Mouse (Mus musculus) CH12.LX (cell line): ENCODE data around the gene Micu1. TPM values are rescaled to one million over a fixed set of nuclear protein-coding genes. Genes with fewer than 3 reads are reported as not detected.

Experiments used
- DNase-seq: peaks from one replicate; pipeline ENCODE4 v3.0.0-alpha.2; 2013; ENCODE audit errors: extremely low read depth
- H3K27ac ChIP-seq: 2 replicates; pipeline ENCODE4 v1.5.1; 2012; ENCODE audit warnings: low read depth, mild to moderate bottlenecking, control low read depth, moderate library complexity; ENCODE audit not compliant: insufficient read depth
- H3K27me3 ChIP-seq: replicated peaks from 2 replicates; pipeline ENCODE3; 2012; ENCODE audit warnings: inconsistent platforms
- H3K36me3 ChIP-seq, 2 experiments: replicated peaks in 1 of 2; 2 replicates each; pipeline versions ENCODE3 to v1.6.1; 2012; ENCODE audit warnings: inconsistent platforms in 1 of 2, low read length in 1 of 2, mild to moderate bottlenecking in 1 of 2, mixed read lengths in 1 of 2, moderate library complexity in 1 of 2; ENCODE audit not compliant: control insufficient read depth in 1 of 2, insufficient read depth in 1 of 2
- H3K4me1 ChIP-seq, 2 experiments: 2 replicates each; pipeline ENCODE4 v1.6.1; 2012; ENCODE audit warnings: inconsistent platforms in 1 of 2, moderate library complexity in 1 of 2; ENCODE audit not compliant: insufficient read depth in 2 of 2, control insufficient read depth in 1 of 2
- H3K4me2 ChIP-seq: 2 replicates; pipeline ENCODE4 v1.6.1; 2012; ENCODE audit warnings: low read depth, mild to moderate bottlenecking, control low read depth; ENCODE audit not compliant: poor library complexity, insufficient read depth, severe bottlenecking
- H3K4me3 ChIP-seq, 3 experiments: fragments of 150-350 bp in 1 of 3; sonication (generic) in 1 of 3; replicated peaks in 1 of 3; 2 replicates each; pipeline versions ENCODE3 to v1.5.1; 2011 to 2012; ENCODE audit warnings: low read depth in 2 of 3, low read length in 2 of 3, mild to moderate bottlenecking in 2 of 3, moderate library complexity in 2 of 3, control low read depth in 1 of 3, improper control_type of control experiment in 1 of 3, inconsistent platforms in 1 of 3, mixed read lengths in 1 of 3; ENCODE audit not compliant: poor library complexity in 1 of 3
- H3K79me2 ChIP-seq: replicated peaks from 2 replicates; pipeline ENCODE4 v1.6.1; 2012; ENCODE audit warnings: mild to moderate bottlenecking, moderate library complexity; ENCODE audit not compliant: control insufficient read depth, poor library complexity, insufficient read depth, severe bottlenecking; ENCODE audit errors: extremely low read depth
- H3K9ac ChIP-seq: 2 replicates; pipeline ENCODE4 v1.6.1; 2012; ENCODE audit warnings: low read depth, mild to moderate bottlenecking, control low read depth, moderate library complexity; ENCODE audit not compliant: insufficient read depth
- H3K9me3 ChIP-seq: replicated peaks from 2 replicates; pipeline ENCODE3; 2012; ENCODE audit warnings: low read length, inconsistent platforms, mixed read lengths
- BHLHE40 ChIP-seq: IDR thresholded peaks from 2 replicates; pipeline ENCODE4 v1.6.1; 2011; ENCODE audit warnings: mild to moderate bottlenecking, low read depth, low read length, improper control_type of control experiment
- CHD1 ChIP-seq: IDR thresholded peaks from 2 replicates; pipeline ENCODE4 v1.6.1; 2012; ENCODE audit warnings: low read depth, low read length, improper control_type of control experiment, inconsistent platforms
- CTCF ChIP-seq, 2 experiments: IDR thresholded peaks in 1 of 2; conservative IDR thresholded peaks in 1 of 2; 2 replicates each; pipeline ENCODE4 v1.5.1; 2011 to 2012; ENCODE audit warnings: low read depth in 2 of 2, low read length in 2 of 2, improper control_type of control experiment in 1 of 2, inconsistent platforms in 1 of 2, mild to moderate bottlenecking in 1 of 2, moderate library complexity in 1 of 2
- E2F4 ChIP-seq: IDR thresholded peaks from 2 replicates; pipeline ENCODE4 v1.6.1; 2011; ENCODE audit warnings: low read depth, low read length, improper control_type of control experiment; ENCODE audit not compliant: insufficient replicate concordance
- EP300 ChIP-seq: IDR thresholded peaks from 2 replicates; pipeline ENCODE4 v1.6.1; 2011; ENCODE audit warnings: low read length, improper control_type of control experiment
- IRF4 ChIP-seq: IDR thresholded peaks from 2 replicates; pipeline ENCODE4 v1.6.1; 2014; ENCODE audit warnings: low read depth, mild to moderate bottlenecking, inconsistent platforms, low read length, improper control_type of control experiment
- JUN ChIP-seq: IDR thresholded peaks from 2 replicates; pipeline ENCODE4 v1.6.1; 2011; ENCODE audit warnings: low read depth, mild to moderate bottlenecking, low read length, improper control_type of control experiment, moderate library complexity; ENCODE audit not compliant: insufficient read depth
- JUND ChIP-seq: conservative IDR thresholded peaks from 2 replicates; pipeline ENCODE4 v1.6.1; 2011; ENCODE audit warnings: low read depth, low read length, improper control_type of control experiment
- MAFK ChIP-seq: IDR thresholded peaks from 2 replicates; pipeline ENCODE4 v1.6.1; 2011; ENCODE audit warnings: low read length, improper control_type of control experiment; ENCODE audit not compliant: insufficient replicate concordance
- MAX ChIP-seq: IDR thresholded peaks from 2 replicates; pipeline ENCODE4 v1.6.1; 2011; ENCODE audit warnings: low read length, improper control_type of control experiment
- MEF2A ChIP-seq: IDR thresholded peaks from 2 replicates; pipeline ENCODE4 v1.6.1; 2014; ENCODE audit warnings: low read depth, mild to moderate bottlenecking, inconsistent platforms, low read length, improper control_type of control experiment, borderline replicate concordance
- MXI1 ChIP-seq: IDR thresholded peaks from 2 replicates; pipeline ENCODE4 v1.6.1; 2011; ENCODE audit warnings: mild to moderate bottlenecking, low read depth, low read length, improper control_type of control experiment
- POLR2A ChIP-seq: IDR thresholded peaks from 2 replicates; pipeline ENCODE4 v1.6.1; 2011; ENCODE audit warnings: low read depth, mild to moderate bottlenecking, improper control_type of control experiment, low read length
- RAD21 ChIP-seq: IDR thresholded peaks from 2 replicates; pipeline ENCODE4 v1.6.1; 2011; ENCODE audit warnings: low read depth, mild to moderate bottlenecking, low read length, improper control_type of control experiment, moderate library complexity
- RCOR1 ChIP-seq: conservative IDR thresholded peaks from 2 replicates; pipeline ENCODE4 v1.6.1; 2012; ENCODE audit warnings: low read depth, mild to moderate bottlenecking, inconsistent platforms, low read length, improper control_type of control experiment
- TBP ChIP-seq: conservative IDR thresholded peaks from 2 replicates; pipeline ENCODE4 v1.6.1; 2011; ENCODE audit warnings: low read depth, low read length, improper control_type of control experiment
- TCF12 ChIP-seq: IDR thresholded peaks from 2 replicates; pipeline ENCODE4 v1.6.1; 2014; ENCODE audit warnings: low read depth, mild to moderate bottlenecking, inconsistent platforms, low read length, improper control_type of control experiment
- USF2 ChIP-seq: conservative IDR thresholded peaks from 2 replicates; pipeline ENCODE4 v1.6.1; 2011; ENCODE audit warnings: low read depth, low read length, improper control_type of control experiment
- ZC3H11A ChIP-seq: IDR thresholded peaks from 2 replicates; pipeline ENCODE4 v1.6.1; 2012; ENCODE audit warnings: low read depth, mild to moderate bottlenecking, inconsistent platforms, low read length, improper control_type of control experiment
- ZKSCAN1 ChIP-seq: IDR thresholded peaks from 2 replicates; pipeline ENCODE4 v1.6.1; 2012; ENCODE audit warnings: low read depth, inconsistent platforms, low read length, improper control_type of control experiment, borderline replicate concordance
- ZMIZ1 ChIP-seq: IDR thresholded peaks from 2 replicates; pipeline ENCODE4 v1.6.1; 2012; ENCODE audit warnings: low read depth, mild to moderate bottlenecking, inconsistent platforms, low read length, improper control_type of control experiment
- ZNF384 ChIP-seq: IDR thresholded peaks from 2 replicates; pipeline ENCODE4 v1.6.1; 2012; ENCODE audit warnings: low read depth, low read length, improper control_type of control experiment, inconsistent platforms
- dilution Hi-C: fragments of 300-500 bp; cut with MboI; formaldehyde crosslinking; loops from 2 replicates; pipeline ENCODE4 v1.14.3; 2020; ENCODE audit warnings: low sequenced_read_pairs; ENCODE audit not compliant: extremely low pct_unique_long_range_greater_than_20kb, extremely low pct_ligation_motif_present
- in situ Hi-C: fragments of 300-500 bp; cut with MboI; formaldehyde crosslinking; loops from 3 replicates; pipeline ENCODE4 v1.14.3; 2019; ENCODE audit warnings: low sequenced_read_pairs, low pct_ligation_motif_present, low pct_unique_long_range_greater_than_20kb, mixed read lengths
- polyA plus RNA-seq: library from polyadenylated mRNA; unstranded; fragments of >175 nt; gene quantifications from 2 replicates; pipeline ENCODE4 v1.2.1, GENCODE M21; 2012; ENCODE audit warnings: low read depth; ENCODE audit not compliant: insufficient read length
- total RNA-seq, 2 experiments: library from RNA; depleted of rRNA; stranded (reverse); fragments of 300-350 nt in 1 of 2; fragments of >200 nt in 1 of 2; gene quantifications; 2 replicates each; pipeline ENCODE4 v1.2.3; 2012 to 2014

Micu1 gene
- total and polyA plus RNA-seq, 3 experiments: 23.1 to 37.1 (median 29.3) TPM

DNA sequence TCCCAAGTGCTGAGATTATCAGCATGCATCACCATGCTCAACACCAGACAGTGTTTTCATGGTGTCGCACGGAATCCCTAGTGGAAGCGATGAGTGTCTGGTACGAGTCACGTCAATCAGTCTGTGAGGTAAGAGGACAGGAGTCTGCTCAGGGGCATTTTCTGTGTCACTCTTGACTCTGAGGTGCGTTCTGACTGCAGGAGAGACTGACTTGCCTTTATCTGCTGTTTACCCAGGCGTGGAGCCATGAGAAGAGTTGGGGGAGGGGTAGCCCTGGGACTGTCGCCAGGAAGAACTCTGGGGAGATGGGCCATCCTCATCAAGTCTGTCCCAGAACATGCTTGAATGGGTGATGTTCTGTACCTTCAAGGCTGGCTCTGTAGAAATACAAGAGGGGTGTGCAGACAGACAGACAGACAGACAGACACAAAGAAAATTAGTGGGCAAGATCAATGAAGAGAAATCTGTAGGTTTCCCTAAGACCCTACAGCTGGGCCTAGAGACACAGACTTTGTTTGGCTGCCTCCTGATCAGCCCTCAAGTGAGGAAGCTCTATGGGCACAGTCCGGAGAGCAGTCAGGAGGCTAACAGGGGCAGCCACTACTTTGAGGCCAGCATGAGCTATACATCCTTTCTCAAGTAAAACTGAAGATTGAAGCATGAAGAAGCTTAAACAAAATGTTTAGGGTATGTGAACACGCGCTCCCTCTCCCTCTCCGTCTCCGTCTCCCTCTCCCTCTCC is 97.2 kb downstream of the Micu1 start:
- no peaks in the 10 kb centered on the region for H3K27me3 ChIP-seq
- H3K4me3 ChIP-seq: no peak overlapping the region
- H3K36me3 ChIP-seq: peaks cover 0 to 32% of the 10 kb centered on the region in 2 experiments
- H3K4me1 ChIP-seq: peaks cover 0 to 15% of the 10 kb centered on the region in 2 experiments; a peak in 3 of 4 replicates
- dilution Hi-C loops (no loop called here), in situ Hi-C loops (loop anchor here (25.0 kb wide), 1 partner anchor 312 kb away; no protein-coding TSS in a partner anchor)
- H3K9ac ChIP-seq: no peak overlapping the region
- H3K79me2 ChIP-seq: no peaks in the 10 kb centered on the region
- no peaks in the 10 kb centered on the region for H3K9me3 ChIP-seq
- TF ChIP-seq ZKSCAN1: no peak
- TF ChIP-seq E2F4: no peak
- no peak for TF ChIP-seq IRF4
- TF ChIP-seq TCF12: no peak
- no peak for TF ChIP-seq CTCF (conservative IDR thresholded peaks at IDR 0.05 in 1 of 2, IDR thresholded peaks at IDR 0.05 in 1 of 2; ENCODE audit: low read depth in 2 of 2, low read length in 2 of 2)
- TF ChIP-seq JUN: no peak
- TF ChIP-seq TBP: no peak
- no peak for TF ChIP-seq ZNF384
- TF ChIP-seq ZMIZ1: no peak
- no peak for TF ChIP-seq POLR2A
- no peak for TF ChIP-seq RCOR1
- no peak for TF ChIP-seq MAFK
- TF ChIP-seq USF2: no peak
- no peak for TF ChIP-seq MXI1
- TF ChIP-seq ZC3H11A: no peak
- no peak for TF ChIP-seq CHD1
- no peak for TF ChIP-seq MEF2A
- no peak overlapping the region for H3K27ac ChIP-seq
- no peak overlapping the region for H3K4me2 ChIP-seq
- DNase-seq: no peak

DNA sequence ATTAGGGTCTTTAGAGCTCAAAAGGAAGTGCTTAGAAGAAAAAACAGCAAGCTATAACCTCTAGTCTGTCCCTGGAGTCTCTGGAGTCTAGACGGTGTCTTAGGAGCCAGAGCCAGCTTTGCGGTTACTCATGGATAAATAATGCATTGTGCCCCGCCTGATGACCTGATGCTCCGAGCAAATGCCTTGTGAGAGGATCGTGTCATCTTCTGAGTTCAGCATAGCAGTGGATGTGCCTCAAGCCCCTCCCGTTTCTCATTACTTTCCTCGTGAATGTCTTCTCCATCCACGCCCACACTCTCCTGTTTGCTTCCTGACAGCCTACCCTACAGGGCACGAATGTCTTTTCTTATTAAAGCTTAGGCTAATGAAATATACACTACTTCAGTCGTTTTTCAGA is 97.9 kb downstream of the Micu1 start:
- H3K27ac ChIP-seq: no peak overlapping the region
- H3K4me2 ChIP-seq: no peak overlapping the region
- peaks cover 0 to 11% of the 10 kb centered on the region in 2 experiments; a peak in 3 of 4 replicates for H3K4me1 ChIP-seq
- H3K27me3 ChIP-seq: no peaks in the 10 kb centered on the region
- no peak for DNase-seq
- dilution Hi-C loops (no loop called here), in situ Hi-C loops (loop anchor here (25.0 kb wide), 1 partner anchor 313 kb away; no protein-coding TSS in a partner anchor)
- no peaks in the 10 kb centered on the region for H3K79me2 ChIP-seq
- H3K4me3 ChIP-seq: no peak overlapping the region
- H3K9ac ChIP-seq: no peak overlapping the region
- no peak for TF ChIP-seq MAX
- TF ChIP-seq EP300: no peak
- TF ChIP-seq CHD1: no peak
- TF ChIP-seq TCF12: no peak
- no peak for TF ChIP-seq BHLHE40
- TF ChIP-seq JUND: no peak
- no peak for TF ChIP-seq RAD21
- TF ChIP-seq, all 38 proteins: peak for 0
- Histone ChIP-seq H3K36me3 (peaks cover 0 to 36% of the 10 kb centered on the region in 2 experiments), H3K9me3 (no peaks in the 10 kb centered on the region)
